Mouse (Mus musculus) ES-Bruce4 (cell line): ENCODE results near the gene Ms4a4c.
"Not testable (repeated sequence)": the region's sequence is repeated elsewhere in the genome, so short reads cannot be mapped to it uniquely, and the experiment has no call there.

Experiments
- CTCF ChIP-seq: IDR thresholded peaks from one replicate; pipeline ENCODE4 v1.8.1; 2011; ENCODE audit warnings: low read depth, low read length
- POLR2A ChIP-seq: IDR thresholded peaks from one replicate; pipeline ENCODE4 v1.8.1; 2011; ENCODE audit warnings: low read length; ENCODE audit not compliant: insufficient read depth

DNA sequence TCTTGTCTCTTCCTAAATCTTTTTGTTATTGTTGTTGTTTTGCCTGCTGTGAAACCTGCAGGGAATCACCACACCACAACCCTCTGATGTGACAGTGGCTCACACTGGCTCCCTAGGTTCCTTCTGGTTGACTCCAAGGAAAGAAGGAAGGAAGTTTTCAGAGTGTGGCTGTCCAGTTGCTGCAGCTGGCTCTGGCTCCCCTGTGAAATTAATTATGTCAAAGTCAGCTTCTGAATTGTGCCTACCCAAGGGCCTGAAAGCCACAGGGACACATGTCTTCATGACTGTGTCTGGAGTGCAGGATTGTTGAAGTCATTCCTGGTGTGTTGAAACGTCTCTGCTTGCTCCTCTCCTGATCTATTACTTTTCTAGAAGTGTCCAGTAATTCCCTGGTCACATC lies 63.8 kb downstream of the Ms4a4c start:
- not testable (repeated sequence) for TF ChIP-seq CTCF, POLR2A
